Mouse (Mus musculus) cortical plate, adult 2 months (tissue): ENCODE data around the gene Nolc1. TPM values are rescaled to one million over a fixed set of nuclear protein-coding genes. Genes with fewer than 3 reads are reported as not detected.
"Not testable (repeated sequence)": the region's sequence is repeated elsewhere in the genome, so short reads cannot be mapped to it uniquely, and the experiment has no call there.

Source experiments
- H3K27ac ChIP-seq: fragments of 200-500 bp; 2 replicates; pipeline ENCODE4 v1.5.1; 2012; ENCODE audit warnings: low read length, control low read depth, inconsistent platforms; ENCODE audit not compliant: insufficient read depth
- H3K4me1 ChIP-seq: fragments of 200-500 bp; 2 replicates; pipeline ENCODE4 v1.6.1; 2011; ENCODE audit warnings: low read length; ENCODE audit not compliant: control insufficient read depth, insufficient read depth
- H3K4me3 ChIP-seq: fragments of 200-500 bp; 2 replicates; pipeline ENCODE4 v1.5.1; 2011; ENCODE audit warnings: mild to moderate bottlenecking, low read length, control low read depth; ENCODE audit not compliant: insufficient read depth
- CTCF ChIP-seq: fragments of 200-500 bp; IDR thresholded peaks from 2 replicates; pipeline ENCODE4 v1.5.1; 2011; ENCODE audit warnings: mild to moderate bottlenecking, control low read depth, low read length; ENCODE audit not compliant: insufficient read depth; ENCODE audit errors: extremely low read depth
- POLR2A ChIP-seq: fragments of 200-500 bp; IDR thresholded peaks from 2 replicates; pipeline ENCODE4 v1.6.1; 2011; ENCODE audit warnings: mild to moderate bottlenecking, low read length, control low read depth; ENCODE audit not compliant: insufficient read depth; ENCODE audit errors: extremely low read depth
- polyA plus RNA-seq: library from polyadenylated mRNA; depleted of rRNA; stranded (reverse); fragments of >200 nt; gene quantifications from 2 replicates; pipeline ENCODE4 v1.2.3, GENCODE M21; 2012

The Nolc1 gene
- polyA plus RNA-seq, 1 experiment: 38.3 TPM

GRCm38 (mm10) chr19:46110214-46110613 is 34.6 kb downstream of the Nolc1 start:
- Histone ChIP-seq H3K4me1 (no peaks in the 10 kb centered on the region), H3K4me3 (no peak overlapping the region), H3K27ac (no peak overlapping the region)
- TF ChIP-seq POLR2A (no peak), CTCF (no peak)

- no peak overlapping the region for H3K27ac ChIP-seq
- H3K4me3 ChIP-seq: no peak overlapping the region
- H3K4me1 ChIP-seq: no peaks in the 10 kb centered on the region
- TF ChIP-seq CTCF (no peak), POLR2A (no peak)
Measured at GRCm38 (mm10) chr19:46110781-46111180, 35.1 kb downstream of the Nolc1 start.

- Histone ChIP-seq H3K27ac (no peak overlapping the region), H3K4me1 (no peaks in the 10 kb centered on the region), H3K4me3 (no peak overlapping the region)
- TF ChIP-seq CTCF: no peak
Measured at GRCm38 (mm10) chr19:46114617-46115016, 39.0 kb downstream of the Nolc1 start.

GRCm38 (mm10) chr19:46119458-46119857 is 43.8 kb downstream of the Nolc1 start:
- Histone ChIP-seq H3K27ac (no peak overlapping the region), H3K4me1 (no peaks in the 10 kb centered on the region), H3K4me3 (no peak overlapping the region)
- no peak for TF ChIP-seq CTCF
- TF ChIP-seq POLR2A: no peak

GRCm38 (mm10) chr19:46120872-46121271 is 45.2 kb downstream of the Nolc1 start:
- no peak for TF ChIP-seq POLR2A
- TF ChIP-seq CTCF: no peak
- H3K27ac ChIP-seq: no peak overlapping the region
- no peak overlapping the region for H3K4me3 ChIP-seq
- H3K4me1 ChIP-seq: no peaks in the 10 kb centered on the region

GRCm38 (mm10) chr19:46123876-46124275 is 48.2 kb downstream of the Nolc1 start:
- TF ChIP-seq POLR2A (no peak), CTCF (no peak)
- Histone ChIP-seq H3K4me1 (no peaks in the 10 kb centered on the region), H3K4me3 (no peak overlapping the region), H3K27ac (no peak overlapping the region)

- Histone ChIP-seq H3K27ac (no peak overlapping the region), H3K4me1 (no peaks in the 10 kb centered on the region)
- no peak for TF ChIP-seq CTCF
- TF ChIP-seq POLR2A: no peak
Measured at GRCm38 (mm10) chr19:46124651-46125050, 49.0 kb downstream of the Nolc1 start.

GRCm38 (mm10) chr19:46126301-46126700 is 50.6 kb downstream of the Nolc1 start:
- Histone ChIP-seq H3K4me1 (no peaks in the 10 kb centered on the region), H3K4me3 (no peak overlapping the region), H3K27ac (no peak overlapping the region)
- TF ChIP-seq POLR2A: no peak
- TF ChIP-seq CTCF: no peak

More at GRCm38 (mm10) chr19:46124651-46125050, 49.0 kb downstream of the Nolc1 start:
- H3K4me3 ChIP-seq: no peak overlapping the region

- H3K27ac ChIP-seq, H3K4me3 ChIP-seq: not testable (repeated sequence)
Measured at GRCm38 (mm10) chr19:46129737-46130136, 54.1 kb downstream of the Nolc1 start.

GRCm38 (mm10) chr19:46131283-46131682 is 55.6 kb downstream of the Nolc1 start:
- H3K4me1 ChIP-seq: no peaks in the 10 kb centered on the region
- no peak overlapping the region for H3K4me3 ChIP-seq
- H3K27ac ChIP-seq: no peak overlapping the region
- no peak for TF ChIP-seq CTCF
- TF ChIP-seq POLR2A: no peak

More at GRCm38 (mm10) chr19:46129737-46130136, 54.1 kb downstream of the Nolc1 start:
- H3K4me1 ChIP-seq: not testable (repeated sequence)
